Mouse (Mus musculus): ENCODE measurements around the gene Sp140. TPM values are rescaled to one million over a fixed set of nuclear protein-coding genes. Genes with fewer than 3 reads are reported as not detected.
"Not testable (repeated sequence)": the region's sequence is repeated elsewhere in the genome, so short reads cannot be mapped to it uniquely, and the experiment has no call there.

The Sp140 gene
- 0.60 and 0.74 TPM in 2 replicates for polyA plus RNA-seq (2016; fragmentation: Nextera tagmentation; extraction: Ambion mirVana)

GRCm38 (mm10) chr1:85600078-85600477 is at the start of gene Sp140:
Gene Sp140, plus strand, starts transcription at chr1:85600378.
- H3K27me3 ChIP-seq (replicated peaks); H3K27ac ChIP-seq; H3K4me3 ChIP-seq; H3K4me1 ChIP-seq; H3K36me3 ChIP-seq; H3K9me3 ChIP-seq; ATAC-seq (ENCODE audit: low FRiP score, low read depth); H3K9ac ChIP-seq; H3K4me2 ChIP-seq (replicated peaks): not testable (repeated sequence)
- 89% methylated on average over 1 of the region's 5 CpGs for WGBS

- not testable (repeated sequence) for H3K27me3 ChIP-seq (replicated peaks); H3K9me3 ChIP-seq; H3K4me1 ChIP-seq; H3K9ac ChIP-seq; ATAC-seq (ENCODE audit: low FRiP score, low read depth); H3K4me2 ChIP-seq (replicated peaks); H3K36me3 ChIP-seq; H3K27ac ChIP-seq; H3K4me3 ChIP-seq
- WGBS: 86% methylated on average over 4 of the region's 4 CpGs
These were observed 44.9 kb upstream of the Sp140 start for GRCm38 (mm10) chr1:85555261-85555660.

- not testable (repeated sequence) for H3K27me3 ChIP-seq (replicated peaks); ATAC-seq (ENCODE audit: low FRiP score, low read depth); H3K36me3 ChIP-seq; H3K4me3 ChIP-seq; H3K27ac ChIP-seq; H3K9me3 ChIP-seq; H3K4me1 ChIP-seq; H3K9ac ChIP-seq; H3K4me2 ChIP-seq (replicated peaks)
- WGBS: 78% methylated on average over 4 of the region's 4 CpGs
These were observed 26.6 kb upstream of the Sp140 start for GRCm38 (mm10) chr1:85573554-85573953.

GRCm38 (mm10) chr1:85575376-85575775 is 24.8 kb upstream of the Sp140 start, which contains the start of gene G530012D18Rik:
Gene G530012D18Rik, plus strand, starts transcription at chr1:85575676.
- not testable (repeated sequence) for ATAC-seq (ENCODE audit: low FRiP score, low read depth); H3K9me3 ChIP-seq; H3K27ac ChIP-seq; H3K9ac ChIP-seq; H3K27me3 ChIP-seq (replicated peaks); H3K36me3 ChIP-seq; H3K4me3 ChIP-seq; H3K4me1 ChIP-seq; H3K4me2 ChIP-seq (replicated peaks)
- 95% methylated on average over 1 of the region's 3 CpGs for WGBS

- ATAC-seq (ENCODE audit: low FRiP score, low read depth); H3K27ac ChIP-seq; H3K36me3 ChIP-seq; H3K9me3 ChIP-seq; H3K4me3 ChIP-seq; H3K9ac ChIP-seq; H3K4me2 ChIP-seq (replicated peaks); H3K4me1 ChIP-seq; H3K27me3 ChIP-seq (replicated peaks): not testable (repeated sequence)
- 77% methylated on average over 3 of the region's 3 CpGs for WGBS
These were observed 21.7 kb upstream of the Sp140 start for GRCm38 (mm10) chr1:85578372-85579010.

GRCm38 (mm10) chr1:85579199-85580147 is 20.7 kb upstream of the Sp140 start:
- not testable (repeated sequence) for H3K36me3 ChIP-seq; H3K9me3 ChIP-seq; H3K4me3 ChIP-seq; ATAC-seq (ENCODE audit: low FRiP score, low read depth); H3K4me1 ChIP-seq; H3K27ac ChIP-seq; H3K9ac ChIP-seq; H3K4me2 ChIP-seq (replicated peaks); H3K27me3 ChIP-seq (replicated peaks)
- 78% methylated on average over 6 of the region's 7 CpGs for WGBS

- H3K4me3 ChIP-seq; H3K4me2 ChIP-seq (replicated peaks); H3K36me3 ChIP-seq; ATAC-seq (ENCODE audit: low FRiP score, low read depth); H3K4me1 ChIP-seq; H3K27ac ChIP-seq; H3K9me3 ChIP-seq; H3K9ac ChIP-seq; H3K27me3 ChIP-seq (replicated peaks): not testable (repeated sequence)
- WGBS: 80% methylated on average over 3 of the region's 4 CpGs
These were observed 20.0 kb upstream of the Sp140 start for GRCm38 (mm10) chr1:85580148-85580534.

GRCm38 (mm10) chr1:85580578-85580977 is 19.6 kb upstream of the Sp140 start:
- 66% methylated on average over 3 of the region's 3 CpGs for WGBS
- not testable (repeated sequence) for H3K4me1 ChIP-seq; ATAC-seq (ENCODE audit: low FRiP score, low read depth); H3K4me3 ChIP-seq; H3K9me3 ChIP-seq; H3K27me3 ChIP-seq (replicated peaks); H3K4me2 ChIP-seq (replicated peaks); H3K27ac ChIP-seq; H3K9ac ChIP-seq; H3K36me3 ChIP-seq

- H3K4me1 ChIP-seq; H3K4me2 ChIP-seq (replicated peaks); ATAC-seq (ENCODE audit: low FRiP score, low read depth); H3K9ac ChIP-seq; H3K27ac ChIP-seq; H3K36me3 ChIP-seq; H3K4me3 ChIP-seq; H3K9me3 ChIP-seq; H3K27me3 ChIP-seq (replicated peaks): not testable (repeated sequence)
- 29% methylated on average over 5 of the region's 5 CpGs for WGBS
These were observed 18.7 kb upstream of the Sp140 start for GRCm38 (mm10) chr1:85581518-85581917.

GRCm38 (mm10) chr1:85588697-85589096 is 11.5 kb upstream of the Sp140 start:
- not testable (repeated sequence) for H3K4me2 ChIP-seq (replicated peaks); H3K4me3 ChIP-seq; H3K9ac ChIP-seq; H3K4me1 ChIP-seq; H3K36me3 ChIP-seq; H3K27ac ChIP-seq; H3K9me3 ChIP-seq; H3K27me3 ChIP-seq (replicated peaks); ATAC-seq (ENCODE audit: low FRiP score, low read depth)
- WGBS: 69% methylated on average over 1 of the region's 2 CpGs

- not testable (repeated sequence) for H3K4me3 ChIP-seq; H3K9ac ChIP-seq; H3K27ac ChIP-seq; H3K9me3 ChIP-seq; H3K4me1 ChIP-seq; H3K4me2 ChIP-seq (replicated peaks); H3K27me3 ChIP-seq (replicated peaks); H3K36me3 ChIP-seq; ATAC-seq (ENCODE audit: low FRiP score, low read depth)
- WGBS: 83% methylated on average over 8 of the region's 8 CpGs
These were observed 7.7 kb upstream of the Sp140 start for GRCm38 (mm10) chr1:85592526-85592925.

- not testable (repeated sequence) for H3K9me3 ChIP-seq; H3K9ac ChIP-seq; H3K36me3 ChIP-seq; H3K27me3 ChIP-seq (replicated peaks); H3K27ac ChIP-seq; H3K4me3 ChIP-seq; H3K4me2 ChIP-seq (replicated peaks); H3K4me1 ChIP-seq; ATAC-seq (ENCODE audit: low FRiP score, low read depth)
- 77% methylated on average over 17 of the region's 17 CpGs for WGBS
These were observed 1.7 kb upstream of the Sp140 start, which contains the start of gene Sp110 for GRCm38 (mm10) chr1:85598271-85599012. Gene Sp110, minus strand, starts transcription at chr1:85598817.

Measured in neural tube, embryonic 12.5 days (tissue).